Mouse (Mus musculus): ENCODE measurements around the gene Fis1. TPM values are rescaled to one million over a fixed set of nuclear protein-coding genes. Genes with fewer than 3 reads are reported as not detected.

Fis1 gene
- total RNA-seq (2014; rRNA removed) (174 and 195 TPM in 2 replicates), polyA plus RNA-seq (2015; fragmentation: Nextera tagmentation; extraction: Ambion mirVana) (403 and 416 TPM in 2 replicates)

DNA sequence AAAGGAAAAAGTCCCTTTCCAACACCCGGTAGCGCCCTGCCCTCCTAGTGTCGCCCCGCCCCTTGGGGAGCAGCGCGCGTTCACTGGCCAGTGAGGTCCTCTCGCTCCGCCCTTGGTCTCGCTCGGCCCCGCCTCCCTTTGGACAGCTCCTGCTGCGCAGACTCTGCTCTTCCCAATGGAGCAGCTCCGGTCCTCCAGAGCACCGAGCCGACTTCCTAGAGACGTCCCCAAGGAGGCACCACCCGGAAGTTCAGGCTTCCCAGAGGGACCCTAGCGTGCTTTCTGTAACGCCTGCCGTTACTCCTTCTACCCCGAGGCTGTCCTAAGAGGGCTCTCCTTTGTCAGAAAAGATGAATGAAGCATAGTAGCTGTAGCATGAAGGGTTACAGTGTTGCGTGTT lies at the start of gene Fis1:
Gene Fis1 (plus strand): TSS at position 261 of the 400 bp plus-strand sequence.
- peak; percentile 39 for TF ChIP-seq CTCF (IDR thresholded peaks at IDR 0.05; ENCODE audit: low read depth)
- Histone ChIP-seq H3K4me2 (ENCODE audit: low read depth, low read length) (peak within 1 kb of the TSS; percentile 78), H3K27me3 (ENCODE audit: insufficient read depth, low read length) (no peaks in the 10 kb centered on the region), H3K4me1 (ENCODE audit: insufficient read depth, low read length) (peaks cover 16% of the 10 kb centered on the region), H3K36me3 (ENCODE audit: insufficient read depth, low read length) (0 out of 2 replicates have a peak, but pooled peaks cover 3% of the 10 kb centered on the region), H3K27ac (peak within 1 kb of the TSS; percentile 71), H3K4me3 (ENCODE audit: low read length) (peak within 1 kb of the TSS; percentile 78), H3K9me3 (ENCODE audit: low read length) (no peaks in the 10 kb centered on the region), H3K9ac (replicated peaks; ENCODE audit: low read length) (peak within 1 kb of the TSS; percentile 83)
- WGBS, result under 1% methylated on average over 23 of the region's 23 CpGs
- ATAC-seq, result peak; percentile 99
- DNase-seq (ENCODE audit: low spot score), result peak; percentile 98

DNA sequence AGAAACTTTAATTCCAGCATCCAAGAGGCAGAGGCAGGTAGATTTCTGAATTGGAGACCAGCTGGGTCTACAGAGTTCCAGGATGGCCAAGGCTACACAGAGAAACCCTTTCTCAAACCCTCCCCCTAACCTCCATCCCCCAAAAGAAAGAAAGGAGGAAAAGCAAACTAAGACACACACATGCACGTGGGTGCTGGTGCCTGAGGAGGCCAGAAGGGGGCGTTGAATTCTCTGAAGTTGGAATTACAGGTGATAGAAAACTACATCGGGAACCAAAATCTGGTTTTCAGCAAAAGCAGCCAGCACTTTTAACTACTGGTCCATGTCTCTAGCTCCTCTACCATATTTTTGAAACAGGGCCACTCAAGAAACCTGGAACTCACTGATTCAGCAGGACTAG lies 48.5 kb upstream of the Fis1 start:
- WGBS, result 62% methylated on average over 3 of the region's 3 CpGs
- Histone ChIP-seq H3K4me3 (ENCODE audit: low read length) (no peak overlapping the region), H3K9me3 (ENCODE audit: low read length) (no peaks in the 10 kb centered on the region), H3K27me3 (ENCODE audit: insufficient read depth, low read length) (no peaks in the 10 kb centered on the region), H3K27ac (no peak overlapping the region), H3K36me3 (ENCODE audit: insufficient read depth, low read length) (no peaks in the 10 kb centered on the region), H3K9ac (replicated peaks; ENCODE audit: low read length) (no peak overlapping the region), H3K4me1 (ENCODE audit: insufficient read depth, low read length) (peaks cover 13% of the 10 kb centered on the region; the same call in 1 of the 2 replicates), H3K4me2 (ENCODE audit: low read depth, low read length) (no peak overlapping the region)
- TF ChIP-seq CTCF (IDR thresholded peaks at IDR 0.05; ENCODE audit: low read depth), result no peak
- no peak for ATAC-seq
- no peak for DNase-seq (ENCODE audit: low spot score)

DNA sequence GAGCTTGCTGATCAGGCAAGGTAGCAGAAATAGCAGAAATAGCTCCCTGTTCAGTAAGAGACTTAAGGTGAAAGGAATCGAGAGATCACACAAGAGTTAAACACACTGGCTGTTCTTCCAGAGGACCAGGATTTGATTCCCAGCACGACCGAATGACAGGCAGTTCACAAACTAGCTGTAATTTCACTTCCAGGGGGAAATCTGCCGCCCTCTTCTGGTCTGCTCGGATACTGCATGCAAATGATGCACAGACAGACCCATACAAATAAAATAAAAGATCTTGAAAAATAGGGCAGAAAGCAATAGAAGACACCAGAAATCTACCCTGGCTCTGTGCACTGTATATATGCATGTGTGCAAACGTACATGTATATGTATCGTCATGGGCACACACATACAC lies 47.4 kb upstream of the Fis1 start:
- H3K4me3 ChIP-seq (ENCODE audit: low read length), result no peak overlapping the region
- TF ChIP-seq CTCF (IDR thresholded peaks at IDR 0.05; ENCODE audit: low read depth), result peak; percentile 56
- whole genome bisulfite sequencing, result 50% methylated on average over 7 of the region's 7 CpGs
- no peak overlapping the region for H3K9ac ChIP-seq (replicated peaks; ENCODE audit: low read length)
- H3K36me3 ChIP-seq (ENCODE audit: insufficient read depth, low read length), result no peaks in the 10 kb centered on the region
- no peak overlapping the region for H3K27ac ChIP-seq
- no peak for ATAC-seq
- no peak for DNase-seq (ENCODE audit: low spot score)
- no peaks in the 10 kb centered on the region for H3K9me3 ChIP-seq (ENCODE audit: low read length)
- no peak overlapping the region for H3K4me2 ChIP-seq (ENCODE audit: low read depth, low read length)
- peaks cover 13% of the 10 kb centered on the region; the same call in 1 of the 2 replicates for H3K4me1 ChIP-seq (ENCODE audit: insufficient read depth, low read length)
- H3K27me3 ChIP-seq (ENCODE audit: insufficient read depth, low read length), result no peaks in the 10 kb centered on the region

DNA sequence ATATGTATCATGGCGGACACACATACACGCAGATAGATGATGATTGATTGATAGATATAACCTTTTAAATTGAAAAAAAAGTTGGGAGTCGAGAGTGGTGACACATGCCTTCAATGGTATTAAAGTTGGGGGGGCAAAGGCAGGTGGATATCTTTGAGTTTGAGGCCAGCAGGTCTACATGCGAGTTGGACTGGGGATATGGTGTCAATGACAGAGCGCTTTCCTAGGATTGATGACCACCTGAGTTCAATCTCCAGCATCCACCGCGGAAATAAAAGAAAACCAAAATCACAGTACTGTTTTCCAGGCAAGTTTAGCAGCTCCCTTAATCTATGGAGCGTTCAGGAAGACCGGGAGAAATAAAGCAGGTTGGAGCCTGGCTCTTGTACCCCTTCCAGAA lies 45.5 kb upstream of the Fis1 start:
- ATAC-seq (peak; percentile 21), DNase-seq (ENCODE audit: low spot score) (no peak)
- H3K36me3 ChIP-seq (ENCODE audit: insufficient read depth, low read length), result peaks cover 19% of the 10 kb centered on the region
- no peaks in the 10 kb centered on the region for H3K9me3 ChIP-seq (ENCODE audit: low read length)
- peak overlapping the region; percentile 68 for H3K9ac ChIP-seq (replicated peaks; ENCODE audit: low read length)
- peak overlapping the region; percentile 65; the same call in 1 of the 2 replicates for H3K27ac ChIP-seq
- TF ChIP-seq CTCF (IDR thresholded peaks at IDR 0.05; ENCODE audit: low read depth), result no peak
- H3K4me3 ChIP-seq (ENCODE audit: low read length), result peak overlapping the region; percentile 74
- 41% methylated on average over 9 of the region's 9 CpGs for WGBS
- H3K27me3 ChIP-seq (ENCODE audit: insufficient read depth, low read length), result no peaks in the 10 kb centered on the region
- peaks cover 13% of the 10 kb centered on the region; the same call in 1 of the 2 replicates for H3K4me1 ChIP-seq (ENCODE audit: insufficient read depth, low read length)
- H3K4me2 ChIP-seq (ENCODE audit: low read depth, low read length), result peak overlapping the region; percentile 63

DNA sequence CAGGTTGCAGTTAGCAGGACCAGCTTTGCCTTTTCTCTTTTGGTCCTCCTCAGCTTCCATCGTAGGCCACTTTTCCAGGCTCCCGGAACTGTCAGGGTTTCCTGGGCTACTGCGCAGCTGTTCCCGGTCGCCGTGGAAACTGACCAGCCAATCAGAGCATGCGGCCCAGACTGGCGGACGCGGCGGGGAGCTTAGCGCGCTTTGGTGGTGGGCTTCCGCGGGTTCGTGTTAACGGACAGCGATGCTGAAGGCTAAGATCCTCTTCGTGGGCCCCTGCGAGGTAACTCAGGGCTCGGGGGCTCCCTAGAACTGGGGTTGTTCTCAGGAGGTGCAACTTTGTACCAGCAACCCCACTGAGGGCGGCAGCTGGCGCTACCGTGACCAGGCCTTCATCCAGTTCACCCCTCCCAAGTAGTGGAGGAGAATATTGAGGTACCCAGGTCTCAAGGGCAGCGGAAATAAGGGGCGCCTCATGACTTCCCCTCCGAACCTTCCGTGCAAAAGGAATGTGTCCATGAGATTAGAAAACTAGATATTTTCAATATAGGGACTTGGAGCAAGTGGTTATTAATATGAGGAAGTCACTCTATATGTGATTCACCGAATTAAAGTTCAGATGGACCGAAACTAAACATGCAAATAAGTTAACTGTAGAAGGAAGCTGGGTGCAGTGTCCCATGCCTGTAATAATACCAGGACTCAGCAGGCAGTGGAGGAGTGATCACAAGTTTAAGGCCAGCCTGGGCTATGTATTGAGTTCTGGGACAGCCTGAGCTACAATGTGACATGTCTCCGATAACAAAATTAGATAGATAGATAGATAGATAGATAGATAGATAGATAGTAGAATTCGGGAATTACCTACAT lies 44.9 kb upstream of the Fis1 start, which contains the start of gene Ift22:
Gene Ift22 (plus strand): TSS at position 160 of the 867 bp plus-strand sequence.
- Histone ChIP-seq H3K4me3 (ENCODE audit: low read length) (peak within 1 kb of the TSS; percentile 74), H3K4me2 (ENCODE audit: low read depth, low read length) (peak within 1 kb of the TSS; percentile 63), H3K9ac (replicated peaks; ENCODE audit: low read length) (peak within 1 kb of the TSS; percentile 68), H3K4me1 (ENCODE audit: insufficient read depth, low read length) (peaks cover 13% of the 10 kb centered on the region; the same call in 1 of the 2 replicates), H3K27me3 (ENCODE audit: insufficient read depth, low read length) (no peaks in the 10 kb centered on the region), H3K36me3 (ENCODE audit: insufficient read depth, low read length) (peaks cover 25% of the 10 kb centered on the region), H3K27ac (peak within 1 kb of the TSS; percentile 65), H3K9me3 (ENCODE audit: low read length) (no peaks in the 10 kb centered on the region)
- no peak for TF ChIP-seq CTCF (IDR thresholded peaks at IDR 0.05; ENCODE audit: low read depth)
- ATAC-seq, result peak; percentile 96
- 8% methylated on average over 32 of the region's 32 CpGs for WGBS
- peak; percentile 96 for DNase-seq (ENCODE audit: low spot score)

DNA sequence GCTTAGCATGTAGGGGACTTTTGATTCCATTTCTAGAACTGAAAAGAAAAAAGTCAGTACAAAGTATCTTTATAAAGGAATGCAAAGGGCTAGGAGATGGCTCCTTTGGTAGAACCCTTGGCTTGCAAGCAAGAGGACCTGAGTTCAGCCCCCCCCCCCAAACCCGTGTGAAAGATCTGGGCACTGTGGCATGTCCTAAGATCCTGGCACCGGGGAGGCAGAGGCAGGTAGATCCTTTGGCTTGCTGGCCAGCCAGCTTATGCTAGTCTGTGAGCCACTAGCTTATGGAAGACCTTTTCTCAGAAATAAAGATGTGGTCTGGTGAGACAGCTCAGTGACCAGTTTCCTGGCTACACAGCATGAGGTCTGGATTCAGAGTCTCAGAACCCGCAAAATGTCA lies 38.9 kb upstream of the Fis1 start:
- H3K4me1 ChIP-seq (ENCODE audit: insufficient read depth, low read length), result peaks cover 2% of the 10 kb centered on the region; the same call in 1 of the 2 replicates
- 84% methylated on average over 3 of the region's 3 CpGs for WGBS
- no peak overlapping the region for H3K9ac ChIP-seq (replicated peaks; ENCODE audit: low read length)
- no peak overlapping the region for H3K4me3 ChIP-seq (ENCODE audit: low read length)
- no peak for DNase-seq (ENCODE audit: low spot score)
- ATAC-seq, result no peak
- peaks cover 30% of the 10 kb centered on the region for H3K36me3 ChIP-seq (ENCODE audit: insufficient read depth, low read length)
- no peak overlapping the region for H3K27ac ChIP-seq
- H3K4me2 ChIP-seq (ENCODE audit: low read depth, low read length), result no peak overlapping the region
- no peak for TF ChIP-seq CTCF (IDR thresholded peaks at IDR 0.05; ENCODE audit: low read depth)
- H3K27me3 ChIP-seq (ENCODE audit: insufficient read depth, low read length), result no peaks in the 10 kb centered on the region
- H3K9me3 ChIP-seq (ENCODE audit: low read length), result no peaks in the 10 kb centered on the region
